Mouse (Mus musculus) frontal cortex, postnatal 10 days (tissue): ENCODE measurements around the gene Eif4e.
"Not testable (repeated sequence)": the region's sequence is repeated elsewhere in the genome, so short reads cannot be mapped to it uniquely, and the experiment has no call there.

Experiments
- DNase-seq, 2 experiments: peaks; one replicate each; pipeline ENCODE4 v3.0.0; 2022; ENCODE audit warnings: low spot score in 2 of 2, mixed read lengths in 1 of 2

The Eif4e gene

GRCm38 (mm10) chr3:138517881-138518280 is 8.1 kb upstream of the Eif4e start:
- DNase-seq, result no peak

DNA sequence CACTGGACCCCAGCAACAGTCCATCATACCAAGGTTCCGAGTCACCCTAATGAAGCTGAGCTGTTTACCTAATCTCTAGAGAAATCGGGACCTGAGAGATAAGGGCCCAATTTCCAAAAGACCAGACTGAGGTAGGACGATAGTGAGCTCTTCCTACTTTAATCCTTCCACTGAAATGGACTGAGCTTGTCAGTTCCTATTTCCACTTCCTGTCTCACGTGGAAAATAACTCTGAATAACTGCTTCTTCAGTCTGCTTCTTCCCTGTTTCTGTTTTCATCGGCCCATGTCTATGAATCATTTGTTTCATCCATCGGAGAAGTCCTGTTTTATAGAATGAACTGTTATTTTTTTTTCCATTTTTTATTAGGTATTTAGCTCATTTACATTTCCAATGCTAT is 6.8 kb upstream of the Eif4e start:
- no peak for DNase-seq

DNA sequence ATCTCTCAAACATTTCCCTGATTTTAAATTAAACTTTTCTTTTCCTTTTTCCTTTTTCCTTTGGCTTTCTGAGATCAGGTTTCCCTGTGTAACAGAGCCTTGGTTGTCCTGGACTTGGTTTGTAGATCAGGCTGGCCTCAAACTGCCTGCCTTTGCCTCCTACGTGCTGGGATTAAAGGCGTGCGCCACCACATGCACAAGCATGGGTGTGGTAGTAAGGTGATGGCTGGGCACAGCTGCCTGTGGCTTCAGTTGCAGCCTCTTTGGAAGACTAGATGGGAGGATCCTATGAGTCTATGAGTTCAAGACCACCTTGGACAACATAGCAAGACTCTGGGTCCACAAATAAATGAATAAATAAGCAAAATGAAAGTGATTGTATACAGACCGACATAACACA is 2.0 kb upstream of the Eif4e start:
- no peak for DNase-seq

- no peak for DNase-seq
Observed at GRCm38 (mm10) chr3:138525494-138525893, 485 bp upstream of the Eif4e start.

DNA sequence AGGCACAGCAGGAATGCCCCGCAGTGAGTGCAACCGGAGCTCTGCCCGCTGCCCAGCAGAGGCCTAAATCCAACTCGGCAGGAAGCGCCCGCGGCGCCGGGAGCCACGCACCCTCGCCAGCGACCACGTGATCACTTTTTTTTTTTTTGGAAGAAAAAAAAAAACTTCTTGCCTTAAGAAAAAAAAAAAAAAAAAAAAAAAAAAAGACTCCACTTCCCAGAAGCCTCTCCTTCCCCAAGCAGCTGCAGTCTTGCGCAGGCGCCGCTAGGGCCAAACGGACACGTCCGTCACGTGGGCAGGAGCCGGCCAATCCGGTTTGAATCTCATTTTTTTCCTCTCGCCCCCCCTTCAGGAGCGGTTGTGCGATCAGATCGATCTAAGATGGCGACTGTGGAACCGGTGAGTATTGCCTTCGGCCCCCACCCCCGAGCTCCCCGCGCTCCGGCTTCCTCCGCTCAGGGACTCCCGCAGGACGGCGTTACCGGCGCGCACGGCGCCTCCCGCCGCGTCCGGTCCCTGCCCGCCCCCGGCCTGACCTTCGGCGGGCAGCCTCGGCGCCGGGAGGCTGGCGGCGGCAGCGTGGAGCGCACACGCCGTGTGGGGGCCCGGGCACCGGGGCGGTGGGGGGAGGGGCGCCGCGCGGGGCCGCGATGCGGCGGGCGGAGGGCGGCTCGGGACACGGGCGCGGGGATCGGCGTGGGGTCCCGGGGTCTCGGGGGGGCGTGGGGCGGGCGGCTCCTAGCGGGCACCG is 1.1 kb downstream of the Eif4e start:
- peak; percentile 98 for DNase-seq

DNA sequence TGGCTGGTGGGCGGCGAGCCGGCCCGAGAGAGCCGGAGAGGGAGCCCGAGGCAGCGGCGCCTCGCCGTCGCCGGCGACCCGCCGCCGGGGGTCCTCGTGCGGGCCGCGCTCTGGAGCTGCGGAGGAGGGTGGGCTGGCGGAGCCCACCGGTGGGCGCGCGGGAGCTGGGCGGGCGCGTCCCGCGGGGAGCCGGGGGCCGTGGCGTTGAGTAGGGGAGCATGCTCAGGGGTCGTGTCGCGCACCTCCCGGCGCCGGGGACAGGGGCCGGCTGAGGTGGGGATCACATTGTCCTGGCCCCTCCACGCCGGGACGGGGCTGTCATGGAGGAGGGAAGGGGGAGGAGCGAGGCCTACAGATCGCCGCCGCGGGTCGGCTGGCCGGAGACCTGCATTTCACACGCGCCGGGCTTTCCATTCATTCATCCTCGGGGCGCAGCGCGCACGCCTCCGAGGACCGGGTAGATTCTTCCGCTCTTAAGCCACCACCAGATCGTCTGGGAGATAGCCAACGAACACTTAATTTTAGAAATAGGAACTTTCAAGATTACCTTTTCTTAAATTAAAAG is 1.8 kb downstream of the Eif4e start:
- peak; percentile 51 to 60 for DNase-seq

DNA sequence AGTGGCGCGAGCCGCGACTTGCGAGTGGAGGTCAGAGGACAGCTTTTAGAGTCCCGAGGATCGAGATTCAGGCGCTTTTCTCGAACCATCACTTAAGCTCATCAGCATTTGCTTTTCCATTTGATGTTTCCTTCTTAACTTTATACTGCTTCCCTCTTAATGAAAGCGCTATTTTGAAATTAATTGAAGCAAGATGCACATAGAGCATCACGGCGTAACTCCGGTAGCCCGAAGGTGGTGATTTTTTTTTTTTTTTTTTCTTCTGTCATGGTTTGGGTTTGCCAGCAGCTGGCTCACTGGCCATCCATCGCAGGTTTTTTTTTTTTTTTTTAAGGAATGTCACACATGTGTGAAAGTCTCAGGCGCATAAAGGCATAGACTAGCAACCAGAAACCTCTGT is 2.3 kb downstream of the Eif4e start:
- no peak for DNase-seq

- no peak for DNase-seq
Observed at GRCm38 (mm10) chr3:138530578-138531478, 4.8 kb downstream of the Eif4e start.

GRCm38 (mm10) chr3:138531479-138532181 is 5.7 kb downstream of the Eif4e start:
- DNase-seq, result no peak

DNA sequence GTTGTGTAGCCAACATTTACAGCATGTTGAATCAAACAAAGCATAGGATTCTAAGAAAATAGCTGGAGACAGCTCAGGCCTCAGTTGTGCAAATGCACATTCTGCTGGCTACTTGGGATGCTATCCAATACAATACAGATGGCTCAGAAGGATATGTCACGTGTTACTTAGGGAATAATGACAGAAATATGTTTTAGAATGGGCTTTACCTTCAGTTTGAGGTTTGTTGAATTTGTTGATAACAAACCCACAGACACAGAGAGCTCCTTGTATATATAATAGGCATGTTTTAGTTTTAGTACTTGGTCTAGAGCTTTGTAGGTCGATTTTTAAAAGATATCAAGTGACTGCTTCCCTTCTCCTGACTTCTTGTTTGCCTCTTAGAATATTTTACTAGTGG is 6.8 kb downstream of the Eif4e start:
- DNase-seq, result no peak

- DNase-seq, result no peak
Observed at GRCm38 (mm10) chr3:138536031-138536430, 10.1 kb downstream of the Eif4e start.

GRCm38 (mm10) chr3:138542621-138543020 is 16.6 kb downstream of the Eif4e start:
- no peak for DNase-seq

- no peak for DNase-seq
Observed at GRCm38 (mm10) chr3:138544117-138544516, 18.1 kb downstream of the Eif4e start.

DNA sequence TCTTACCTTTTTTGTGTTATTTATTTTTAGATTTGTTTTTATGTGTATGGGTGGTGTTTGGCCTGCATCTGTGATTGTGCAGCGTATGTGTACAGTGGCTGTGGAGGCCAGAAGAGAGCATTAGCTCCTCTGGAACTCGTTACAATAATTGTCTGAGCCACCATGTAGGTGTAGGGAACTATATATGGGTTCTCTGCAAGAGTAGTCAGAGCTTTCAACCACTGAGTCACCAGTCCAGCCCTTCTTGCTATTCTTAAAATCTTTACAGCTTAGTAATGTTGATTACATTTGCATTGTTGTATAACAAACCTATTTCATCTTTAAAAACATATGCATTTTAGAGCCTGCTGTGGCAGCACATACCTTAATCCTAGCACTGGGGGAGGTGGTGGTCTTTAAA is 20.7 kb downstream of the Eif4e start:
- no peak for DNase-seq

DNA sequence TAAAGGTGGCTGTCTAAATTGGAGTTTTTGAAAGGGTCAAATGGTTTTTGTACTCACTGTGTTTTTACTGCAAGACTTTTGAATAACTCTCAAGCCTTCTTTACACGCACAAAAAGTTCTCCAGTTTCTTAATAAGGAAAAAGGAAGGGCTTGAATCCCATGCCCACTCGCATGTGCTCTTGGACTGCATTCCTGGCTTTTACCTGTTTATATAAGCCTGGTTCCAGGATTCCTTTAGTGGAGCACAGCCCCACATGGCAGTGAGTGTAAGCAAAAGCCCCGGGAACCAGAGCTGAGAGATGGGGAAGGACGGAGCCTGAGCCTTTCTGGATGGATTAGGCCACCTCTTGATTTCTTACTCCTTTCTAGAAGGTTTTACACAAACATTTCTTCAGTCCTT is 23.1 kb downstream of the Eif4e start:
- no peak for DNase-seq

DNA sequence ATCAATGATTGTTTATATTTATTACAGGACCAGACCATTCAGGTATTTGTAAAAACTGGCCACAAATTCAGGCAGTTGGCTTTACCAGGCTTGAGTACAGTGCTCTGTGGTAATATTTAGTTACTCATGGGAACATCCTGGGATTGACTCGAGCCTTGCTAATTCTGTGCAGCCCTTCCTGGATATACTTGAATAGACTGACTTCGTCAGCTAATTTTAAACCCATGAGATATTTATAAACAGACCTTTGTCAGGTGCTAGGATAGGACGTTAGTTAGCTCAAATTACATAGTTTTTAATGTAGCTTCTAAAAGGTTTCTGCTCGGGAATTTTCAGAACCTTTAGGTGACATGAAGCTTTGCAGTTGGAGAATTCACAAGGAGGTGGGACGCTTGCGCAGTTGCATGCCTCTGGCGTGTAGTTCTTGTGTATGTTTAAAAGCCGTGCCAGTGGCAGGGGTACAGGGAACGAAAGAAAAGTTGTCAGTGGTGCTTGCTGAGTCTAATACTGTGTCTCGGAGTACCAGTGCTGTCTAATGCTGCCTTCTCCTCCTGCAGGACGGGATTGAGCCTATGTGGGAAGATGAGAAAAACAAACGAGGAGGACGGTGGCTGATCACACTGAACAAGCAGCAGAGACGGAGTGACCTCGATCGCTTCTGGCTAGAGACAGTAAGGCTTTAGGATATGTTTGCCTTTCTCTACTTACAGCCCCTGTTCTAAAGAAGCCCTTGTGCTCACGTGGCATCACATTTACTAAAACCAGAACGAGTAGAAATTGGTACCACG is 24.6 kb downstream of the Eif4e start:
- no peak for DNase-seq

GRCm38 (mm10) chr3:138555279-138555678 is 29.3 kb downstream of the Eif4e start:
- not testable (repeated sequence) for DNase-seq

DNA sequence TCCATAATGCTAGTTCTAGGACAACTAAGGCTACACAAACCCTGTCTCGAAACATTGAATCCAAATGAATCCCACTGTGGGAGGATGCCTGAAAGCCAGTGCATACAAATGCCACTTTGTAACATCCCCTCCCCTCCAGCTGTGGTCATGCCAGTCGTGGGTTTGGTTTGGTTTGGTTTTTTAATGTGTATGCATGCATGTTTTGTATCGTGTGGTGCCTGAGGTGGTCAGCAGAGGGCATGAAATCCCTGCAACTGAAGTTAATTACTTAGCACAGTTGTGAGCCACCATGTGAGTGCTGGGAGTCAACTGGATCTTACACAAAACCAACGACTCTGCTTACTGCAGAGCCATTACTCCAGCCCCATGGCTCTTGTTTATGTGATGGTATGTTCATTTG is 32.5 kb downstream of the Eif4e start:
- no peak for DNase-seq

- no peak for DNase-seq
Observed at GRCm38 (mm10) chr3:138560242-138560641, 34.3 kb downstream of the Eif4e start.

DNA sequence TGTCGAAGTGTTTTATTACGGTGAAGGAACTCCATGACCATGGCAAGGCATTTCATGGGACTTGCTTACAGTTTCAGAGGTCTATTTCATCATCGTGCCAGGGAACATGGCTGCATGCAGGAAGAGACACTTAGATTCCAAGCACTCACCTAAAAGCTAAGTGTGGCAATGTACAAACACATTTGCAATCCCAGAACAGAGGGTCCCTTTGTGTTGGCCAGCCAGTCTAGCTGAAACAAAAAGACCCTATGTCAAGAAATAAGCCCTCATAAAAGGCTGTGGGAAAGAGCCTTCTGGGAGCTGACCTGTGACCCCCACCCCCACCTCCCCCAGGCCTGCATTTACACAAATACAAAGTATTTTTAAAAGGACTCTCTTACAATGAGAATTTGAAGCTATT is 34.9 kb downstream of the Eif4e start:
- no peak for DNase-seq

DNA sequence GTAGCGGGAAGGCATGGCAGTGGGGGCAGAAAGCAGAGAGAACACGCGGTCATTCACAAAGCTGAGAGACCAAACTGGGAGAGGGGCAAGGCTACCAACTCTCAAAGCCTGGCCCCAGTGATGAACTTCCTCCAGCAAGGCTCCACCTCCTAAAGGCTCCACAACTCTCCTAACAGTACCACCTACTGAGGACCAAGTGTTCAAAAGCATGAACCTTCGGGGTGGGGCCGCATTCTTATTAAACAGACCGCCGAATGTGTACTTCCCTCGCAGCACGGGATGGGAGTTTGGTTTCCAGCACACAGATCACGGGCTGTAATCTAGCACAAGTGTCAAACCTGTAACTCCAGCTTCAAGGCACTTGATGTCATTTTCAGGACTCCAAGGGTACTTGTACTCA is 52.9 kb downstream of the Eif4e start:
- DNase-seq, result no peak
